Mouse (Mus musculus): Measurements from ENCODE around the gene Trex2. TPM values are rescaled to one million over a fixed set of nuclear protein-coding genes. Genes with fewer than 3 reads are reported as not detected.

The Trex2 gene
- polyA plus RNA-seq, 1 experiment from 2014 or later: not detected

GRCm38 (mm10) chrX:73384924-73385323, 50.2 kb downstream of the Trex2 start:
- H3K4me3 ChIP-seq (ENCODE audit: inconsistent target): no peak overlapping the region
- H3K36me3 ChIP-seq (ENCODE audit: inconsistent target): no peaks in the 10 kb centered on the region
- no peaks in the 10 kb centered on the region for H3K79me2 ChIP-seq (ENCODE audit: inconsistent target)
- 50% methylated on average over 1 of the region's 1 CpGs for WGBS (ENCODE audit: missing documents)
- no peak overlapping the region for H3K27ac ChIP-seq

- no peak overlapping the region for H3K4me3 ChIP-seq (ENCODE audit: inconsistent target)
- H3K79me2 ChIP-seq (ENCODE audit: inconsistent target): no peaks in the 10 kb centered on the region
- no peaks in the 10 kb centered on the region for H3K36me3 ChIP-seq (ENCODE audit: inconsistent target)
- H3K27ac ChIP-seq: no peak overlapping the region
- 72% methylated on average over 6 of the region's 6 CpGs for WGBS (ENCODE audit: missing documents)
Observed at GRCm38 (mm10) chrX:73384419-73384818, 50.7 kb downstream of the Trex2 start.

Other genes starting within 250 kb of the Trex2 start
- 1.6 to 2.5 TPM (median 1.8 TPM) in 3 replicates for gene Xlr3b, start 243.1 kb downstream of the Trex2 start, polyA plus RNA-seq (2018)
- 3.1 to 6.6 TPM (median 5.2 TPM) in 3 replicates for gene Xlr4b, start 221.0 kb downstream of the Trex2 start, polyA plus RNA-seq (2018)
- gene F8a, start 207.1 kb downstream of the Trex2 start, polyA plus RNA-seq (2018): 1.2 to 3.4 TPM (median 2.6 TPM) in 3 replicates
- gene Xlr4c, start 192.2 kb downstream of the Trex2 start, polyA plus RNA-seq (2018): 0.25 to 0.36 TPM (median 0.29 TPM) in 3 replicates
- not detected in 3 replicates for gene Xlr3c, start 170.0 kb downstream of the Trex2 start, polyA plus RNA-seq (2018)
- not detected in 3 replicates for gene Xlr5a, start 142.4 kb downstream of the Trex2 start, polyA plus RNA-seq (2018)
- gene Xlr5c, start 142.4 kb downstream of the Trex2 start, polyA plus RNA-seq (2018): not detected in 3 replicates
- gene Gm45015, start 98.5 kb downstream of the Trex2 start, polyA plus RNA-seq (2018): not detected in 3 replicates
- 6.6 to 8.1 TPM (median 7.9 TPM) in 3 replicates for gene Zfp275, start 92.7 kb downstream of the Trex2 start, polyA plus RNA-seq (2018)
- gene Gm18336, start 36.6 kb downstream of the Trex2 start, polyA plus RNA-seq (2018): not detected in 3 replicates
- not detected in 3 replicates for gene Zfp92, start 24.2 kb downstream of the Trex2 start, polyA plus RNA-seq (2018)
- gene Haus7, start 23.7 kb upstream of the Trex2 start, polyA plus RNA-seq (2018): 7.9 to 15.4 TPM (median 9.0 TPM) in 3 replicates
- gene Bgn, start 48.3 kb upstream of the Trex2 start, polyA plus RNA-seq (2018): 0.19 to 1.3 TPM (median 0.98 TPM) in 3 replicates
- gene Atp2b3, start 67.7 kb upstream of the Trex2 start, polyA plus RNA-seq (2018): 0.04 TPM in 1 of 3 replicates, not detected in the others
- 0.59 to 1.1 TPM (median 1.1 TPM) in 3 replicates for gene Dusp9, start 204.1 kb upstream of the Trex2 start, polyA plus RNA-seq (2018)
- gene Pnck, start 224.8 kb upstream of the Trex2 start, polyA plus RNA-seq (2018): 0.13 TPM in 1 of 3 replicates, not detected in the others
- 66.4 to 157 TPM (median 124 TPM) in 3 replicates for gene Slc6a8, start 237.8 kb upstream of the Trex2 start, polyA plus RNA-seq (2018)